Mouse (Mus musculus) Patski (cell line): ENCODE measurements around the gene Pdia4. TPM values are rescaled to one million over a fixed set of nuclear protein-coding genes. Genes with fewer than 3 reads are reported as not detected.

Experiments
- ATAC-seq: fragments of 100-300 bp; one replicate; pipeline ENCODE4 v1.8.0; 2021
- CTCF ChIA-PET: fragments of 350-600 bp; sonication (Branson Sonifier 250); formaldehyde crosslinking; loops from one replicate; lab custom pipeline; 2022; ENCODE audit warnings: inconsistent platforms; lab: Charles Lee
- POLR2A ChIA-PET: fragments of 350-600 bp; sonication (Branson Sonifier 250); formaldehyde crosslinking; loops from one replicate; lab custom pipeline; 2022; ENCODE audit warnings: antibody characterized with exemption, inconsistent platforms; lab: Charles Lee
- DNase-seq: peaks from one replicate; pipeline ENCODE4 v3.0.0-alpha.2; 2011; ENCODE audit warnings: low read depth, low spot score
- H3K27me3 ChIP-seq: fragments of 371-371 bp; one replicate; pipeline ENCODE4 v1.5.1; 2021
- CTCF ChIP-seq: fragments of 100-300 bp; IDR thresholded peaks from one replicate; pipeline ENCODE4 v1.5.1; 2021
- in situ Hi-C: fragments of 300-500 bp; cut with MboI; formaldehyde crosslinking; loops from 3 replicates; pipeline ENCODE4 v1.11.1; 2018; ENCODE audit warnings: low pct_unique_long_range_greater_than_20kb, mixed read lengths
- polyA plus RNA-seq: library from polyadenylated mRNA; unstranded; gene quantifications from one replicate; pipeline ENCODE4 v1.2.3, GENCODE M21; 2021

The Pdia4 gene
- polyA plus RNA-seq, 1 experiment from 2014 or later: 241 TPM

DNA sequence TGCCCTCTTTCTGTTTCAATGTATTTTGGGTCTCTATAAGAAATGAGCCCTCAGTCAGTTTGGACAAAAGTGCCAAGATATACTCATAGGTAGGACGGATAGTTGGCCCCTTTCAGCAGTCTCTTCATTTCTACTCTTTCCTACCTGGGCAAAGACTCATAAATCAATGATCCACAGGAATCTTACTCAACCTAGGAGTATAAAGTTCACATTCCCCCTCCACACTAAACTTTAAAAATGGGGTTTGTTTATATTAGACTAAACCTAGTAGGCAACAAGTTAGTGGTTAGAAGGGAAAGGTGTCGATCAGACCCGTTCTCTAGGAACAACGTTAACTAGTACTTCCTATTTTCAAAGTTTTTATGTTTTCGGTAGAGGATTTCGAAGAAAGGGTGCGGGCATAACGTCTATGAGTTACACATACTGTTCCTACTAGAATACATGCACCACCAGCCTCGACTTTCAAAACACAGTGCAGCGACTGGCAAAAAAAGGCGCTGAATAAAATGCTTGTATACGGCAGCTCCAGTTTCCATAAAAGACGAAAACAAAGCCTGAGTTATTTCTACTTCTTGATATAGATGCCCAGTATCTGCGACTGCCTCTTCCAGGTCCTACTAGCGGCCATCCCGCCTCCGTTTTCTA lies 837 bp downstream of the Pdia4 start:
- TF ChIP-seq CTCF: no peak
- ChIA-PET CTCF (interaction anchor here (0.9 to 7.1 kb wide), 4 partner anchors 12 to 22 kb away, joined by 3 to 50 read pairs (median 3); no protein-coding TSS in a partner anchor), POLR2A (interaction anchor here (1.7 kb wide), 1 partner anchor 19 kb away, joined by 4 read pairs; no protein-coding TSS in a partner anchor)
- in situ Hi-C loops: no loop called here
- DNase-seq: no peak
- H3K27me3 ChIP-seq: no peaks in the 10 kb centered on the region
- ATAC-seq: no peak

DNA sequence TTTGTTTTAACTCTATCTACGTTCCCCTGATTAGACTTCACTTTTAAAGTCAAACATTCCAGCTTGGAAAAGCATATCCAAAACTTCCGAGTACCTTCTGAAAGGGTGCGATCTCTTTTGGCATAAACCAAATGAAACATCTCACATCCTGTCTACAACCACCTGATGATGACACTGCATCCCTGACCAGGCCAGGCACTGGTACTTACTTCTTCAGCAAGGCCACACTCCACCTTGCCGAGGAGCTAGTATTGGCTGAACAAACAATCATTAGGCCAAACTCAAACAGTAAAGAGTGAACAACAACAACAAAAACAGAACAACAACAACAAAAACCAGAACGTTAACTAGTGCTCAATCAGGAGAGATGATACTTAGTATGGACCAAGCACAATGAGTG lies 1.9 kb downstream of the Pdia4 start:
- TF ChIP-seq CTCF: no peak
- ATAC-seq (no peak), DNase-seq (no peak)
- in situ Hi-C loops: no loop called here
- H3K27me3 ChIP-seq: no peaks in the 10 kb centered on the region
- CTCF ChIA-PET: interaction anchor here (1.3 to 7.1 kb wide), 2 partner anchors 11 to 18 kb away, joined by 5 to 50 read pairs; no protein-coding TSS in a partner anchor
- POLR2A ChIA-PET: no interaction called here

DNA sequence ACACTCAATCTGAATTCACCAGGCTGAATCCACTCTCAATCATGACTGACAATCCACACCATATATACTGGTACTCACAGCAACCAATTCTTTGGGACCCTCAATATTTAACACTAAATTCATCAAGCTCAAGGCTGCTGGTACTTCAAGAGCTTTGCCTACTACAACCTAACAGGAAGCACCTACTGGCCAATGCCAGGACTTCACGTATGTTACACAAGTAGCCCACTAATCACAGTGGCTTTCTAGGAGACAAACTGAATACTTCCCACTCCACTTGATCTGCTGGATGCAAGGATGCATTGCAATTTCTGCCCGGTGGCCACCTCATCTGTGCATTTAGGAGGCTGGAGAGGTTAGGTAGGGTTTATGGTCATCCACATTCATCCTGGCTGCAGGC lies 3.0 kb downstream of the Pdia4 start:
- H3K27me3 ChIP-seq: no peaks in the 10 kb centered on the region
- no peak for TF ChIP-seq CTCF
- ChIA-PET CTCF (interaction anchor here (0.9 to 7.1 kb wide), 4 partner anchors 10 to 25 kb away, joined by 4 to 50 read pairs (median 4); partner anchors contain the start of gene Zfp398), POLR2A (interaction anchor here (1.0 to 1.1 kb wide), 2 partner anchors 10 to 15 kb away, joined by 3 to 5 read pairs; no protein-coding TSS in a partner anchor)
- ATAC-seq (no peak), DNase-seq (no peak)
- in situ Hi-C loops: no loop called here

DNA sequence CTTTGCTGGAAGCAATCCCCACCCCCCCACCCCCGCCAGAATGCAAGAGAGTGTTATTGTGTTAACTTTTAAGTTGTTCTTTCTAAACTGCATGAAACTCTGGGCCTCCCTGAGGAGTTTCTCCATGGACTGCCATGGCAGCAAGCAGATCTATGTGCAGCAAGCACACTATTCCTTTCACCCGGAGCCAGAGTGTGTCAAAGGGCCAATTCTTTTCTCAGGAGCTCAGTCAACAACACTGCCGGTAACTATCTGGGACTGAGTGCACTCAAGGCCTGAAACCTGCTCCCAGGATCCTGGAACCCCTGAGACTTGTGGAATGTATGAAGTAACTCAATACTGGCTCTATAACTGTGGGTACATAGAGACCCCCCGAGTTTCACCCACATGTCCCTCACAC lies 4.2 kb downstream of the Pdia4 start:
- DNase-seq: no peak
- ATAC-seq: no peak
- in situ Hi-C loops: no loop called here
- no peak for TF ChIP-seq CTCF
- CTCF ChIA-PET: interaction anchor here (0.9 to 7.1 kb wide), 3 partner anchors 9 to 26 kb away, joined by 4 to 50 read pairs (median 4); partner anchors contain the start of gene Zfp398
- POLR2A ChIA-PET: interaction anchor here (1.0 kb wide), 1 partner anchor 11 kb away, joined by 3 read pairs; no protein-coding TSS in a partner anchor
- no peaks in the 10 kb centered on the region for H3K27me3 ChIP-seq

DNA sequence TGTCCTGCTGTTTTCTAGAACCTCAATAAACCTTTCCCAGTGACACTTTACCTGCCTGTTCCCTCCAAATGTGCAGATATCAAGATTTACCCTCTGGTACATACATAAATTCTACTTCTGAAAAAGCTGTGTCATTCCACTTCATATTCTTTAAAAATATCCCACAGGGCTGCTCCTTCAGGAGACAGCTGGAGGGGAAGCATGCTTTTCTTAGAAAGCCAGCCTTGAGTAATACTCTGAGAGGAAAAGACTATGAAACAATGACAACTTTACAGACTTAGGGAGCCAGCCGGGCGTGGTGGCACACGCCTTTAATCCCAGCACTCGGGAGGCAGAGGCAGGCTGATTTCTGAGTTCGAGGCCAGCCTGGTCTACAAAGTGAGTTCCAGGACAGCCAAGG lies 4.7 kb downstream of the Pdia4 start:
- in situ Hi-C loops: no loop called here
- DNase-seq: no peak
- no peaks in the 10 kb centered on the region for H3K27me3 ChIP-seq
- POLR2A ChIA-PET: no interaction called here
- CTCF ChIA-PET: interaction anchor here (7.1 kb wide), 1 partner anchor 9 kb away, joined by 50 read pairs; no protein-coding TSS in a partner anchor
- no peak for ATAC-seq
- TF ChIP-seq CTCF: no peak

DNA sequence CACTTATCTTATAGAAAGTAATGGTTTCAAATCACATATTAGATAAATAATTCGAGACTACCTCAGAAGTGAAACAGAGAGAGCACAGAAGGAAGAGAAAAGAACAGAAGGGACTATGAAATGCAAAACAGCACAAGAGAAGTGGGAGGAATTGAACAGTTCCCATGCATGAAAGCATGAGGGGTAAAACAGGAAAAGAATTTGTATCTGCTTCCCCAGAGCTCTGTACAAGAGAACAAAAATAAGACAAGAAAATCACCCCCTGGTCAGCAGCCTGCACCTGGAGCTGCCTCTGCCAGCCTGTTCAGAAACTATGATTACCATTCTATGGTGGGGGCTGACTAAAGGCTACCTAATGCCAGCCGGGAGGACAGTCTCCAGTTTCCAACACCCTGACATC lies 5.8 kb downstream of the Pdia4 start:
- no peak for TF ChIP-seq CTCF
- POLR2A ChIA-PET: no interaction called here

DNA sequence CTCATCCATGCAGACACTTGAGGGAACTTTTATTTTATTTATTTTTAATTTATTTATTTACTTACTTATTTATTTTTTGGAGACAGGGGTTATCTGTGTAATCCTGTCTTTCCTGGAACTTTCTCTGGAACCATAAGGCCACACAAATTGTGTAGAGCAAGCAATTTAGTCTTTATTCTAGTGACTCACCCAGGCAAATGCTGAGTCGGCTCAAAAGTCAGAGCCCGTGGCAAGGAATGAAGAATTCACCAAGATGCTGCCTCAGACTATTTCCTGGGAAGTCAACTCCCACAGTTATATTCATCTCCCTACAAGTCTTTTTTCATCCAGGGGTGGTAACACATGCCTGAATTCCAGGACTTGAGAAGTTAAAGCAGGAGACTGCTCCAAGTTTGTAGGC lies 7.7 kb downstream of the Pdia4 start:
- TF ChIP-seq CTCF: no peak
- no peaks in the 10 kb centered on the region for H3K27me3 ChIP-seq
- ATAC-seq (no peak), DNase-seq (no peak)
- in situ Hi-C loops: no loop called here
- ChIA-PET POLR2A (no interaction called here), CTCF (no interaction called here)

More for the DNA sequence above, 5.8 kb downstream of the Pdia4 start:
- no peak for ATAC-seq
- DNase-seq: no peak
- no peaks in the 10 kb centered on the region for H3K27me3 ChIP-seq
- in situ Hi-C loops: no loop called here
- CTCF ChIA-PET: interaction anchor here (1.2 kb wide), 1 partner anchor 8 kb away, joined by 3 read pairs; no protein-coding TSS in a partner anchor

DNA sequence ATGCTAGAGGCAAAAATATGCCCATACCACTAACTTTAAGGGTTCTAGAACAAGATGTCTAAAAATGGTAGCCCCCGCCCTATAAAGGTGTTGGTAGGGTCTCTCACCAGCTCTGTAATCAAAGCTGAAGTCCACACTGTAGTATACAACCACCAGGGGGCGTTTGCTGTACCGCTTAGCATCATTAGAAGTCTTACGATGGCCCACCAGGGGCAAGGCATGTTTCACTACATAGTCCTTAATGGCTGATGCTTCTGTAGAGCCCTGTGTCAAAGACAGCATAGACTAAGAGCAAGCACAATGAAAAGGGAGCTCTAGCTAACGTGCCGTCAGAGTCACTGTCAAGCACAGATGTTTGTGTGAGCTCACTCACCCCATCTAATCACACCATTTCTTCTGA lies 14.2 kb downstream of the Pdia4 start:
- DNase-seq (no peak), ATAC-seq (no peak)
- in situ Hi-C loops: no loop called here
- POLR2A ChIA-PET: no interaction called here
- CTCF ChIA-PET: interaction anchor here (0.6 to 5.9 kb wide), 7 partner anchors 8 to 36 kb away, joined by 3 to 50 read pairs (median 4); partner anchors contain the start of genes Pdia4 and Zfp398
- peak; percentile 72 for TF ChIP-seq CTCF
- H3K27me3 ChIP-seq: no peaks in the 10 kb centered on the region

DNA sequence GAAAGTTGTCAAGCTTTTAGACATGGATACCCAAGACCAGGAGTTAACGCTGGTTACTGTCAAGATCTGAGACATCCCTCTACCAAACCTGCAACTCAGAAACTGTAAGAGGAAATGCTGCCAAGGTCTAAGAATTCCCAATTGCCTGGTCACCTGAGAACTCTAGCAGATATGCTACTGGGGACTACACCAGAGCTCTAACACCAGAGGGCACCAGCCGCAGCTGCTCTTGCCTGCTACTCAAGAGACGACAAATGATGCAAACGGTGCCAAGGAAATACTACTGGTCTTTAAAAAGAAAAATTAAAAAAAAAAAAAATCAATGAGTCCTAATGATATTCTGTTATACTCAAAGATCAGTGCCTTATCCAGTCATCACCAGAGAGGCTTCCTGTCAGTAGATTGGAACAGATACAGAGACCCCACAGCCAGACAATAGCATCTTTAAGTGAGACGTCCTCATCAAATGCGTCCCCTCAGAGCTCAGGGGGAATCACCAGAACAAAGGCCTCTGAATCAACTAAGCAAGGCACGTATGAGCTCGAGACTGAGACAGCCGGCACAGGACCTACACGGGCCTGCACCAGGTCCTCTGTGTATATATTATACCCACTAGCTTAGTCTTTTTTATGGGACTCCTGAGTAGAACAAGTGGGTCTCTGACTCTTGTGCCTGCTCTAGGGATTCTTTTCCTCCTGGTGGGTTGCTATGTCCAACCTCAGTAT lies 19.0 kb downstream of the Pdia4 start:
- POLR2A ChIA-PET: interaction anchor here (1.1 to 1.3 kb wide), 2 partner anchors 19 to 35 kb away, joined by 3 to 4 read pairs; partner anchors contain the start of gene Pdia4
- peak; percentile 49 for TF ChIP-seq CTCF
- in situ Hi-C loops: no loop called here
- CTCF ChIA-PET: interaction anchor here (0.7 to 2.0 kb wide), 9 partner anchors 10 to 43 kb away, joined by 3 to 6 read pairs (median 3); no protein-coding TSS in a partner anchor
- H3K27me3 ChIP-seq: no peaks in the 10 kb centered on the region
- no peak for DNase-seq
- ATAC-seq: no peak

DNA sequence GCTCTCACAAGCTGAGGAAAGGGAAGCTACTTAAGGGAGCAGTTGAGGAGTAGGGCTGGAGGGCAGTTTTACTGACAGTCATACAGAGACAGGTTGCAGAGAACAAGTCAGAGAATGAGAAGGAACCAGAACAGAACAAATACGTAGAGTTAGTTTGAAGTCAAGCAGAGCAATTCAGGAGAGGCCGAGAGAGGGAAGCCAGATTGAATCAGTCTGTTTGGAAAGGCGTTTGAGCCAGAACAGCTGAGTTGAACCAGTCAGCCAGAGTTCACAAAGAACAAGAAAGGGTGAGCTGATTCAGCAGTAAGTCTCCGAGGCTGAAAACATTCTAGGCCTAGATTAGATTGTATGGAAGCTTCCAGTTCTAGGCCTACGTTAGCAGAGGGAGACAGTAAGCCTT lies 19.9 kb downstream of the Pdia4 start:
- TF ChIP-seq CTCF: no peak
- CTCF ChIA-PET: interaction anchor here (1.0 to 2.0 kb wide), 6 partner anchors 11 to 44 kb away, joined by 3 to 6 read pairs (median 4); no protein-coding TSS in a partner anchor
- no peak for ATAC-seq
- DNase-seq: no peak
- POLR2A ChIA-PET: interaction anchor here (1.1 to 1.3 kb wide), 2 partner anchors 20 to 36 kb away, joined by 3 to 4 read pairs; partner anchors contain the start of gene Pdia4
- in situ Hi-C loops: no loop called here
- H3K27me3 ChIP-seq: no peaks in the 10 kb centered on the region
